Mouse (Mus musculus): ENCODE measurements around the gene Parm1. TPM values are rescaled to one million over a fixed set of nuclear protein-coding genes. Genes with fewer than 3 reads are reported as not detected.

The Parm1 gene
- total RNA-seq, 1 experiment from 2014 or later: 61.0 TPM

- DNase-seq: no peak
Measured at GRCm38 (mm10) chr5:91654331-91655048, 137.1 kb downstream of the Parm1 start.

DNA sequence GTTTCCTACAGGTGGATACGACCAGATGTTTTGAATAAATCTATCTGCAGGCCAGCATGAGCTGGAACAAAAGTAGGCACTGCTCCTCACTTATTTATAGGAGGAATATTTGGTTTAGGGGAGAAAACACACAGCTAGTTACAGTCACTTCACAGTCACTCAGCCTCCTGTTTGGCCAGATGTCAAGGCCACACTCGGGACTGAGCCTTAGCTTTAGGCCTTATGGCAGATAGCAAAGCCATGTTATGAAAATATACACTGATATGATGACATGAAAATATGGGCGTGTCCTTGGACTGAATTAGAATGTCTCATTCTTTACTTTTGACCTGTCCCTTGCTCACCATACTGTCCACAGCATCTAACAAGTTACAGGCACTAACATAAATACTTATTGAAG lies 137.8 kb downstream of the Parm1 start:
- no peak for DNase-seq

GRCm38 (mm10) chr5:91662715-91663114 lies 145.3 kb downstream of the Parm1 start:
- DNase-seq: no peak

DNA sequence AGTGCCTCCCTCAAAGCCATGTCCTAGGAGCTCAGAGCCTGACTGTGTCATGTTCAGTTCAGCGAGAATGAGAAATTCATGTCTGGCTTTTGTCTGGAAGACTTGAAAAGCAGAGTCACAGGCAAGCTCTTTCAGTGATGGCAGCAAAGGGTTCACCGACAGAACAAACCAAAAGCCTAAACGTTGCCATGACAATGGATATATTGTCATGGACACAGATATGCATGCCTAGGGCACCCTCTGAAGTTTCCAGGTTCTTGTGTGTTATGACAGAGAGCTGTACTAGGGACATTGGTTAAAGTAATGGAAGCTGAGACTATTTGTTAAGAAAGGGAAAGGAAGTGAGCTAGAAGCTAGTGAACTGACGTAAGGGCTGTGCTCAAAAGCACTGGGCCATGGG lies 149.7 kb downstream of the Parm1 start:
- no peak for DNase-seq

- DNase-seq: no peak
Measured at GRCm38 (mm10) chr5:91669235-91669634, 151.8 kb downstream of the Parm1 start.

Other genes with a start within 250 kb of the Parm1 start
- 3.1 and 3.6 TPM in 2 replicates for gene Btc, start 114.6 kb upstream of the Parm1 start, total RNA-seq (2021)

Data from adrenal gland, postnatal 14 days (tissue).